Mouse (Mus musculus) liver, postnatal 0 days (tissue): ENCODE measurements around the gene Gm20388. TPM values are rescaled to one million over a fixed set of nuclear protein-coding genes. Genes with fewer than 3 reads are reported as not detected.

Experiments used
- ATAC-seq: fragments of 200-750 bp; cut with Nextera tagmentation; 2 replicates; pipeline ENCODE4 v1.8.0; 2017; ENCODE audit warnings: mild to moderate bottlenecking, moderate library complexity
- DNase-seq: peaks from one replicate; pipeline ENCODE4 v3.0.0-alpha.2; 2016
- H3K27ac ChIP-seq: fragments of 300-500 bp; sonication (generic); 2 replicates; pipeline ENCODE4 v1.5.1; 2014; ENCODE audit warnings: antibody characterized with exemption, moderate library complexity, mild to moderate bottlenecking, low read depth
- H3K27me3 ChIP-seq: fragments of 300-500 bp; sonication (generic); 2 replicates; pipeline ENCODE4 v1.6.1; 2014; ENCODE audit warnings: low read length, control low read depth, mixed read lengths; ENCODE audit not compliant: insufficient read depth
- H3K36me3 ChIP-seq: fragments of 300-500 bp; sonication (generic); replicated peaks from 2 replicates; pipeline ENCODE4 v1.6.1; 2014; ENCODE audit warnings: mild to moderate bottlenecking, control low read depth, low read length, moderate library complexity, mixed read lengths; ENCODE audit not compliant: insufficient read depth
- H3K4me1 ChIP-seq: fragments of 300-500 bp; sonication (generic); 2 replicates; pipeline ENCODE4 v1.6.1; 2014; ENCODE audit warnings: antibody characterized with exemption, mild to moderate bottlenecking, control low read depth; ENCODE audit not compliant: insufficient read depth
- H3K4me2 ChIP-seq: fragments of 300-500 bp; sonication (generic); 2 replicates; pipeline ENCODE4 v1.6.1; 2014; ENCODE audit warnings: low read depth, mild to moderate bottlenecking, low read length, moderate library complexity, mixed read lengths
- H3K4me3 ChIP-seq: fragments of 300-500 bp; sonication (generic); 2 replicates; pipeline ENCODE4 v1.5.1; 2014; ENCODE audit warnings: low read depth, low read length
- H3K9ac ChIP-seq: fragments of 300-500 bp; sonication (generic); replicated peaks from 2 replicates; pipeline ENCODE4 v1.6.1; 2014; ENCODE audit warnings: mild to moderate bottlenecking, moderate library complexity
- H3K9me3 ChIP-seq: fragments of 300-500 bp; sonication (generic); 2 replicates; pipeline ENCODE4 v1.6.1; 2016; ENCODE audit warnings: mild to moderate bottlenecking, control low read depth, low read length, mixed read lengths
- CTCF ChIP-seq: sonication (generic); IDR thresholded peaks from 2 replicates; pipeline ENCODE4 v1.5.1; 2016; ENCODE audit warnings: antibody characterized with exemption, low read depth
- EP300 ChIP-seq: IDR thresholded peaks from 2 replicates; pipeline ENCODE4 v1.6.1; 2016; ENCODE audit warnings: antibody characterized with exemption, low read depth, mild to moderate bottlenecking
- WGBS: fragments of 180-500 bp; shearing (Covaris S2); extraction: QIAGEN DNeasy Blood & Tissue Kit; methylation state at CpG from one replicate; pipeline ENCODE4 v1.1.7; 2014; ENCODE audit not compliant: insufficient replicate concordance; 5-methylcytosine and 5-hydroxymethylcytosine counted together
- polyA plus RNA-seq: library from polyadenylated mRNA; unstranded; fragments of >200 nt; fragmentation: Nextera tagmentation; extraction: Ambion mirVana; gene quantifications from 2 replicates; pipeline ENCODE4 v1.2.1, GENCODE M21; 2015

The Gm20388 gene
- polyA plus RNA-seq, 1 experiment from 2014 or later, result not detected

DNA sequence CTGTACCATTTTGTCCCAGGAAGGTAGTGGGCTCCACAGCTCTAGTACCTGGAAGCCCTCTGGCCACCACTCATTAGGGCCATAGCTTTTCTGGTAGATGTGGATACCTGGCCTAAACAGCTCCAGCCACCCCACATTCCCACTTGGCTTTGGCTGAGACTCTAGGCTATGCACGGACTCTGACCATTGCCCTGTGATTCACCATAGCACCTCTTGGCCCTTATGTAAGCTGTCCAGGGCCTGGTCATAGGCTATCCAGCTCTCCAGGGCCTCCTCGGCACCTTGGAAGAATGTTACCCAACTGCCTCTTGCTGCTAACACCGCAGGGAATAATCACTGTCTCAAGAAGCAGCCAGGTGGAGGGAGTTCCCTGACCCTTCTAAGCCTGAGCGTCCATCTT, 2618.5 kb downstream of the Gm20388 start:
- TF ChIP-seq EP300, result no peak
- TF ChIP-seq CTCF, result no peak
- H3K9ac ChIP-seq, result no peak overlapping the region
- H3K4me3 ChIP-seq, result no peak overlapping the region
- ATAC-seq, result no peak
- WGBS, result 88% methylated on average over 4 of the region's 4 CpGs
- H3K27me3 ChIP-seq, result no peaks in the 10 kb centered on the region
- no peaks in the 10 kb centered on the region; the same call in 1 of the 2 replicates for H3K36me3 ChIP-seq
- no peak overlapping the region for H3K27ac ChIP-seq
- H3K9me3 ChIP-seq, result no peaks in the 10 kb centered on the region
- DNase-seq, result no peak
- peaks cover 35% of the 10 kb centered on the region for H3K4me1 ChIP-seq
- H3K4me2 ChIP-seq, result no peak overlapping the region

DNA sequence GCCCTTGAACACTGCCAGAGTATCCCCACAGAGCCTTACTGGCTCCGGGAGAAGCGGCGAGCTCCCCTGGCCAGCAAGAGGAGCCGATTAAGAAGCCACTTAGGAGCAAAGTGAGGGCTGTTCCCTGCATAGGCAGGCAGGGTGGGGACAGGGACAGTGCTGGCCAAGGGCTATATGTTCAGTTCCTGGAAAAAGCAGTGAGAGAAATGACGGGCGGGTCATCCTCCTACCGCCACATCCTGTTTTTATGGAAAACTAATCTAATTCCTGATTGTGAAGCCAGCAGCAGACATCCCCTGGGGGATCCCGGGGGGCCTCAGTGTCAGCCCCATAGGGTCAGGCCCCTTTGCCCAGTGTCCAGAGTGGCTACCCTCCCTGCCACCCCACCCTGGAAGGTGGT, 2620.7 kb downstream of the Gm20388 start:
- no peak overlapping the region for H3K9ac ChIP-seq
- no peaks in the 10 kb centered on the region for H3K27me3 ChIP-seq
- H3K4me2 ChIP-seq, result no peak overlapping the region
- H3K36me3 ChIP-seq, result no peaks in the 10 kb centered on the region; the same call in 1 of the 2 replicates
- H3K9me3 ChIP-seq, result no peaks in the 10 kb centered on the region
- 84% methylated on average over 8 of the region's 8 CpGs for WGBS
- ATAC-seq, result 0 out of 2 replicates have a peak, but pooled peaks have one; percentile 21
- DNase-seq, result no peak
- TF ChIP-seq CTCF, result no peak
- TF ChIP-seq EP300, result no peak
- peaks cover 17% of the 10 kb centered on the region for H3K4me1 ChIP-seq
- H3K4me3 ChIP-seq, result no peak overlapping the region
- H3K27ac ChIP-seq, result peak overlapping the region; percentile 44

DNA sequence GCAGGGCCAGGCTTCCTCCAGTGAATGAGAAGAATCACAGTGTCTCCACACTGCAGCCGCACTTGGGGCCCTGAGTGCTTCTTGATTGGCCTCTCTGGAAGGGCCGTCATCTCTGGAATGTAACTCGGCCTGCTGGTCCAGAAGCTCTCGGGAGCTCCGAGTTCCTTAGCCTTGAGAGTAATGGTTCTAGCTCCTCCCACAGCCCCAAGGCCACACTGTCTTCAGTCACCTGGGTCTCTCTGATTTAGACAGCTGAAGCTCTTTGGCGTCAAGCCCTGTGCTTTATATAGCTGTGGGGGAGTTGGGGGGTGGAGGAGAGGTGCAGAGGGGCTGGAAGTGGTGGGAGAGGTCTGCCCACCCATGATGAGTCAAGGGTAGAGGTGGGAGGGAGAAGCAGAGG, 2626.4 kb downstream of the Gm20388 start:
- peak overlapping the region; percentile 80 for H3K27ac ChIP-seq
- 0 out of 2 replicates have a peak, but pooled peaks cover 2% of the 10 kb centered on the region for H3K36me3 ChIP-seq
- H3K4me3 ChIP-seq, result peak overlapping the region; percentile 15; the same call in 1 of the 2 replicates
- H3K9ac ChIP-seq, result peak overlapping the region; percentile 44
- H3K27me3 ChIP-seq, result no peaks in the 10 kb centered on the region
- peaks cover 34% of the 10 kb centered on the region for H3K4me1 ChIP-seq
- no peaks in the 10 kb centered on the region for H3K9me3 ChIP-seq
- H3K4me2 ChIP-seq, result peak overlapping the region; percentile 74
- no peak for DNase-seq
- TF ChIP-seq EP300, result no peak
- TF ChIP-seq CTCF, result no peak
- no peak for ATAC-seq
- 50% methylated on average over 6 of the region's 6 CpGs for WGBS

DNA sequence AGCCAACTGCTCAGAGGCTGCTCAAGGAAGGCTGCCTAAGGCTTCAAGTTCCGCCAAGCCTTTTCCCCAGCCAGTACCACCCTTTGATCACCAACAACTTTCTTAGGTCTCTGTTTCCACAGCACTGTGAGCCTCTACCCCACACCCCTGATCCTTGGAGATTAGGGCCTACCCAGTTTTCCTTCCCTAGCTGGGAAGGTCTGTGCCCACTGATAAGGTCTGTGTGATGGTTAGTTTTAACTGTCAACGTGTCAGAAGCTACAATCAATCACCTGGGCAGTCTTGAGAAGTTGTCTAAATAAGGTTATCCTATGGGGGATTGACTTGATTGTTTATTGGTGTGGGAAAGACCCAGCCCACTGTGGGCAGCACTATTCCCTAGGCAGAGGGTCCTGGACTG, 2627.2 kb downstream of the Gm20388 start:
- 43% methylated on average over 2 of the region's 2 CpGs for WGBS
- 0 out of 2 replicates have a peak, but pooled peaks cover 5% of the 10 kb centered on the region for H3K36me3 ChIP-seq
- DNase-seq (peak; percentile 31), ATAC-seq (peak; percentile 88)
- no peaks in the 10 kb centered on the region for H3K9me3 ChIP-seq
- H3K4me2 ChIP-seq, result peak overlapping the region; percentile 74
- no peaks in the 10 kb centered on the region for H3K27me3 ChIP-seq
- peak overlapping the region; percentile 80 for H3K27ac ChIP-seq
- H3K4me3 ChIP-seq, result peak overlapping the region; percentile 15; the same call in 1 of the 2 replicates
- peaks cover 34% of the 10 kb centered on the region for H3K4me1 ChIP-seq
- peak; percentile 98 for TF ChIP-seq EP300
- no peak for TF ChIP-seq CTCF
- peak overlapping the region; percentile 44 for H3K9ac ChIP-seq

DNA sequence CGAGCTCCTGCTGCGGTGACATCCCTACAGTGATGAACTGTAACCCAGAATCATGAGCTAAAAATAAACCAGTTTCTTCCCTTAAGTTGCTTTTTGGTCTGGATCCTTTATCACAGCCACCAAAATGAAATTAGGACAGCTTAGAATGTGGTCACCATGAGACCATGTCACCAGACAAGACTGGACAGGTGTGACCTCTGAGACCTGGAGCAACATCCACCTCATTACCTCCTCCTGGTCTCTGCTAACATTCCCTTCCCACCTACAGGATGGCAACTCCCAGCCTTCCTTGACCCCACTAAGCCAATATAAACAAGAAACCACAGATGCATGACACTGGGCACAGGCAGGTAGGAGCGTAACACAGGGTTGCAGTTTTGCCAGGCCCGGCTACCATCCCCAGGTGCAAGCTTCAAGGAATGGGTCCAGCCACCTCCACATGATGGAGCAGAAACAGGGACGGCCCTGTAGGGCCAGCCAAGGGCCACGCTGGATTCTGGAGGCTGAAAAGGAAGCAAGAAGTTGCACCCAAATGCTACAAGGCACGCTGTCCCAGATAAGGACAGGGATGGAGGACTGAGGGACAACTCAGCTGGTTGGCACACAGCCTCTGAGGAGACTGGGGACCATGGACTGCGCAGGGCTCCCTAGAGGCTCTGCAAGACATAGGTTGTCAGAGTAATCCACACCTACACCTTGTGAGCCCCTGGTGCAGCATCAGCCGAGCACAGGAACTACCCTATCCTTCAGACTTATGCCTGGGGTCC, 2627.9 kb downstream of the Gm20388 start:
- 60% methylated on average over 9 of the region's 9 CpGs for WGBS
- H3K27ac ChIP-seq, result peak overlapping the region; percentile 80
- H3K9me3 ChIP-seq, result no peaks in the 10 kb centered on the region
- H3K4me2 ChIP-seq, result peak overlapping the region; percentile 74
- DNase-seq (no peak), ATAC-seq (peak; percentile 20; the same call in 1 of the 2 replicates)
- peaks cover 32% of the 10 kb centered on the region for H3K4me1 ChIP-seq
- H3K9ac ChIP-seq, result peak overlapping the region; percentile 44
- 0 out of 2 replicates have a peak, but pooled peaks cover 5% of the 10 kb centered on the region for H3K36me3 ChIP-seq
- no peak overlapping the region for H3K4me3 ChIP-seq
- no peaks in the 10 kb centered on the region for H3K27me3 ChIP-seq
- TF ChIP-seq CTCF, result no peak
- TF ChIP-seq EP300, result no peak

DNA sequence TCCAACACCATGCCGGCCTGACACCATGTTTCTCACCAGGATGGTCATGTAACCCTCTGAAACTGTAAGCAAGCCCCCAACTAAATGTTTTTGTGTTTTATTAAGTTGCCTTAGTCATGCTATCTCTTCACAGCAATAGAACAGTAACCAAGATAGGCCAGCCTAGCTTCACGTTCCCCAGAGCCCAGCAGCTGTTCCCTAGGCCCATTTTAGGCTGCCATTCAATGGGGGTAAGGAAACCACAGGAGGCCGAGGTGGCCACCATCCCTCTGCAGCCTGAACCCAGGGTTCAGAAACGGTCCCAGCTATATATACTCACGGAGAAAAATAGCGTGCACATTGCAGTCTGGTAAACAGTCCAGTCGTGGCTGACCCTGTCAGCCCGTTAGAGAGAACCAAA, 2633.5 kb downstream of the Gm20388 start:
- peaks cover 44% of the 10 kb centered on the region for H3K4me1 ChIP-seq
- DNase-seq, result no peak
- H3K36me3 ChIP-seq, result 0 out of 2 replicates have a peak, but pooled peaks cover 5% of the 10 kb centered on the region
- no peak overlapping the region for H3K4me2 ChIP-seq
- no peaks in the 10 kb centered on the region for H3K9me3 ChIP-seq
- no peak overlapping the region for H3K4me3 ChIP-seq
- no peak overlapping the region; the same call in 1 of the 2 replicates for H3K9ac ChIP-seq
- TF ChIP-seq CTCF (no peak), EP300 (no peak)
- 79% methylated on average over 8 of the region's 8 CpGs for WGBS
- ATAC-seq, result no peak
- no peak overlapping the region for H3K27ac ChIP-seq
- no peaks in the 10 kb centered on the region for H3K27me3 ChIP-seq
